Mouse (Mus musculus): ENCODE measurements around the gene Mpp6.

- no peak for TF ChIP-seq CTCF (IDR thresholded peaks at IDR 0.05; ENCODE audit: low read depth, low read length)
- no peak for TF ChIP-seq POLR2A (IDR thresholded peaks at IDR 0.05; ENCODE audit: insufficient read depth, low read length)
- TF ChIP-seq EP300 (IDR thresholded peaks at IDR 0.05; ENCODE audit: insufficient read depth, low read depth, low read length), result no peak
These were observed 29.6 kb upstream of the Mpp6 start for GRCm38 (mm10) chr6:50080431-50080830.
